Mouse (Mus musculus) liver, embryonic 14.5 days (tissue): Measurements from ENCODE around the gene Sit1.

Source experiments
- CTCF ChIP-seq: IDR thresholded peaks from 2 replicates; pipeline ENCODE4 v1.5.1; 2016; ENCODE audit warnings: antibody characterized with exemption, low read depth, control low read depth
- EP300 ChIP-seq: IDR thresholded peaks from 2 replicates; pipeline ENCODE4 v1.6.1; 2016; ENCODE audit warnings: antibody characterized with exemption, low read depth

- TF ChIP-seq CTCF: no peak
- TF ChIP-seq EP300: no peak
Measured at GRCm38 (mm10) chr4:43447251-43447650, 36.3 kb downstream of the Sit1 start.
